Mouse (Mus musculus): Measurements from ENCODE around the gene Myoz1.
"Not testable (repeated sequence)": the region's sequence is repeated elsewhere in the genome, so short reads cannot be mapped to it uniquely, and the experiment has no call there.

Myoz1 gene

GRCm38 (mm10) chr14:20637818-20638574, 18.3 kb downstream of the Myoz1 start:
- DNase-seq: no peak

- DNase-seq: not testable (repeated sequence)
Measured at GRCm38 (mm10) chr14:20636968-20637367, 19.4 kb downstream of the Myoz1 start.

- DNase-seq: no peak
Measured at GRCm38 (mm10) chr14:20635546-20635945, 20.8 kb downstream of the Myoz1 start.

GRCm38 (mm10) chr14:20631253-20631652, 25.1 kb downstream of the Myoz1 start:
- no peak for DNase-seq

GRCm38 (mm10) chr14:20626971-20627370, 29.4 kb downstream of the Myoz1 start:
- no peak for DNase-seq

GRCm38 (mm10) chr14:20626447-20626846, 29.9 kb downstream of the Myoz1 start:
- DNase-seq: no peak

- DNase-seq: no peak
Measured at GRCm38 (mm10) chr14:20622907-20623306, 33.4 kb downstream of the Myoz1 start.

GRCm38 (mm10) chr14:20622412-20622811, 33.9 kb downstream of the Myoz1 start:
- DNase-seq: no peak

GRCm38 (mm10) chr14:20621903-20622302, 34.4 kb downstream of the Myoz1 start:
- no peak for DNase-seq

GRCm38 (mm10) chr14:20619131-20619530, 37.2 kb downstream of the Myoz1 start:
- no peak for DNase-seq

GRCm38 (mm10) chr14:20618211-20618610, 38.1 kb downstream of the Myoz1 start:
- DNase-seq: no peak

GRCm38 (mm10) chr14:20616421-20616820, 39.9 kb downstream of the Myoz1 start:
- DNase-seq: no peak

- DNase-seq: no peak
Measured at GRCm38 (mm10) chr14:20615075-20615474, 41.3 kb downstream of the Myoz1 start.

- DNase-seq: no peak
Measured at GRCm38 (mm10) chr14:20612820-20613219, 43.5 kb downstream of the Myoz1 start.

- no peak for DNase-seq
Measured at GRCm38 (mm10) chr14:20610146-20610545, 46.2 kb downstream of the Myoz1 start.

GRCm38 (mm10) chr14:20609519-20609918, 46.8 kb downstream of the Myoz1 start:
- no peak for DNase-seq

GRCm38 (mm10) chr14:20607396-20608126, 48.8 kb downstream of the Myoz1 start:
- no peak for DNase-seq

GRCm38 (mm10) chr14:20601287-20601686, 55.1 kb downstream of the Myoz1 start:
- DNase-seq: no peak

- no peak for DNase-seq
Measured at GRCm38 (mm10) chr14:20600203-20600602, 56.1 kb downstream of the Myoz1 start.

- no peak for DNase-seq
Measured at GRCm38 (mm10) chr14:20599542-20599941, 56.8 kb downstream of the Myoz1 start.
